Mouse (Mus musculus) cerebellum, postnatal 14 days (tissue): Measurements from ENCODE around the gene Serpina1b.
A peak's percentile ranks its signal among the peaks of the same experiment; 100 is the strongest.
"Not testable (repeated sequence)": the region's sequence is repeated elsewhere in the genome, so short reads cannot be mapped to it uniquely, and the experiment has no call there.

ENCODE experiments used
- DNase-seq, 2 experiments: peaks; one replicate each; pipeline ENCODE4 v3.0.0; 2021; ENCODE audit warnings: mixed read lengths in 2 of 2

Gene Serpina1b

DNA sequence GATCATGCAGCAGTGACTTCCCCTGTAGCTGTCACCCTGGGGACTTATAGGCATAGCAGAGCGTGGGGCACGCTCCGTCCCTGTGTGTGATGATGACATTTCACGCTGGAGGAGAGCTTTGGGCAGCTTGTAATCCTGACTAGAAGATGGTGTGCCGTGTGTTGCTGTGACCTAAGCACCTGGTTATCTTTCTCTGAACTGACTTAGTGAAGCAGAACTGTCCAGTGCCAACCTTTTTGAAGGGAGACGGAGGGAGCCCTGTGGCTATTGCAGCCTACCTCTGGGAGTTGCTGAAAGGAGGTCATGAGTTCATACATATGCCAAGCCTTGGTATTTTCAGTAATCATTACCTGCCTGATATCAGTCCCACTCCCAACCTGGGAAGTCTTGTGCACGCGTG, 134.7 kb downstream of the Serpina1b start, which contains the start of gene Serpina1f:
Gene Serpina1f (minus strand): TSS at position 101 of the 400 bp plus-strand sequence.
- DNase-seq: no peak

- DNase-seq: peak in 1 of 2 experiments; percentile 10
These were observed 141.9 kb downstream of the Serpina1b start for GRCm38 (mm10) chr12:103688221-103688814.

- no peak for DNase-seq
These were observed 143.2 kb downstream of the Serpina1b start for GRCm38 (mm10) chr12:103687021-103687420.

- DNase-seq: no peak
These were observed 144.1 kb downstream of the Serpina1b start for GRCm38 (mm10) chr12:103686050-103686449.

DNA sequence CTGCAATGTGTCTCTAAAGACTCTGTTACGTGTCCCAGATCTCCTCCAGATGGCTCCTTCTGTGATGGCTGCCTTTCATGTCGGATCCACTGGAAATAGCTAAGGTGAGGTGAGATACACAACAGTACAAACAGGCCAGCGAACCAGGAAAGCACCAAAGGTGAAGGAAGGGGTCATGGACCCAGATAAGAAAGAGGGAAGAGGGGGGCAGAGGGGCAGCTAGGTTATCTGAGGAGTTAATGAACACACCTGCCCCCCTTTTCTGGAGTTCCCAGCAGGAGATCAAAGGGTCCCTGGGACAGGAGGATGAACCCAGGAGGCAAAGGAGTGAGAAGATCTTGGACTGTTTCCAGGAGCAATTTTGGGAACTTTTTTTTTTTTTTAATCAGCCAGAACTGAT, 144.8 kb downstream of the Serpina1b start:
- no peak for DNase-seq

- DNase-seq: no peak
These were observed 146.4 kb downstream of the Serpina1b start for GRCm38 (mm10) chr12:103683775-103684174.

GRCm38 (mm10) chr12:103681739-103682138, 148.4 kb downstream of the Serpina1b start:
- DNase-seq: no peak

- no peak for DNase-seq
These were observed 149.0 kb downstream of the Serpina1b start for GRCm38 (mm10) chr12:103681169-103681568.

DNA sequence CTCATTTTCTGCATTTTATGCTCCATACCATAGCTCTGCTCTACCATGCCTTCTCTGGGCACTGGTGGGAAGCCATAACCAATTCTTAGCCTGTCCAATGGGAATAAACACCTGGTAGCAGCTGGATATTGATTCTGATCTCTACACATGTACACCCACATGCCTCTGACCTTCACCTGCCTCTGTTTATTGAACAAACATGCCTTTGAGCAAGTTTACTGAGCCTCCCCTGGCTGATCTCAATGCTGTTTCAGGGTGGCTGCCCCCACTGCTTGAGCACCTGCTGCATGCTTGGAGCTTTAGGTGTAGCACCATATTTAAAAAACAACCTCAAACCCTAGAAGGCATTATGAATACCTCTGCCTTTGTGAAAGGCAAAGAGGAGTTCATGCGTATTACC, 150.3 kb downstream of the Serpina1b start:
- not testable (repeated sequence) for DNase-seq
